Mouse (Mus musculus) thymus, postnatal 25 days (tissue): ENCODE measurements around the gene Spink2.
"Not testable (repeated sequence)": the region's sequence is repeated elsewhere in the genome, so short reads cannot be mapped to it uniquely, and the experiment has no call there.

ENCODE experiments used
- DNase-seq: peaks from one replicate; pipeline ENCODE4 v3.0.0; 2022

Spink2 gene

GRCm38 (mm10) chr5:77211236-77211635, at the start of gene Spink2:
Gene Spink2, minus strand, starts transcription at chr5:77211471.
- DNase-seq: no peak

- DNase-seq: no peak
Measured at GRCm38 (mm10) chr5:77260141-77260540, 48.9 kb upstream of the Spink2 start.

GRCm38 (mm10) chr5:77259315-77259714, 48.0 kb upstream of the Spink2 start:
- DNase-seq: no peak

- no peak for DNase-seq
Measured at GRCm38 (mm10) chr5:77257603-77258002, 46.3 kb upstream of the Spink2 start.

- no peak for DNase-seq
Measured at GRCm38 (mm10) chr5:77254402-77254801, 43.1 kb upstream of the Spink2 start.

GRCm38 (mm10) chr5:77253154-77253553, 41.9 kb upstream of the Spink2 start:
- DNase-seq: no peak

GRCm38 (mm10) chr5:77252115-77252827, 41.0 kb upstream of the Spink2 start:
- DNase-seq: no peak

- DNase-seq: no peak
Measured at GRCm38 (mm10) chr5:77251656-77252055, 40.4 kb upstream of the Spink2 start.

GRCm38 (mm10) chr5:77250083-77250482, 38.8 kb upstream of the Spink2 start:
- DNase-seq: no peak

- peak; percentile 22 for DNase-seq
Measured at GRCm38 (mm10) chr5:77245787-77246671, 34.8 kb upstream of the Spink2 start.

- no peak for DNase-seq
Measured at GRCm38 (mm10) chr5:77245463-77245786, 34.2 kb upstream of the Spink2 start.

GRCm38 (mm10) chr5:77244331-77244987, 33.2 kb upstream of the Spink2 start:
- no peak for DNase-seq

- no peak for DNase-seq
Measured at GRCm38 (mm10) chr5:77237104-77237503, 25.8 kb upstream of the Spink2 start.

GRCm38 (mm10) chr5:77234921-77235320, 23.6 kb upstream of the Spink2 start:
- DNase-seq: no peak

- not testable (repeated sequence) for DNase-seq
Measured at GRCm38 (mm10) chr5:77231863-77232262, 20.6 kb upstream of the Spink2 start.

GRCm38 (mm10) chr5:77228986-77229385, 17.7 kb upstream of the Spink2 start:
- DNase-seq: no peak

GRCm38 (mm10) chr5:77223043-77223975, 12.0 kb upstream of the Spink2 start:
- no peak for DNase-seq

- DNase-seq: no peak
Measured at GRCm38 (mm10) chr5:77217724-77218123, 6.5 kb upstream of the Spink2 start.

- DNase-seq: peak; percentile 78
Measured at GRCm38 (mm10) chr5:77217211-77217610, 5.9 kb upstream of the Spink2 start.

- DNase-seq: peak; percentile 32
Measured at GRCm38 (mm10) chr5:77206134-77206533, 5.1 kb downstream of the Spink2 start.

- no peak for DNase-seq
Measured at GRCm38 (mm10) chr5:77202238-77202637, 9.0 kb downstream of the Spink2 start.

GRCm38 (mm10) chr5:77200695-77201094, 10.6 kb downstream of the Spink2 start:
- no peak for DNase-seq
